Mouse (Mus musculus) forebrain, embryonic 14.5 days (tissue): ENCODE results near the gene Spata5. TPM values are rescaled to one million over a fixed set of nuclear protein-coding genes. Genes with fewer than 3 reads are reported as not detected.

ENCODE experiments used
- ATAC-seq: fragments of 200-750 bp; cut with Nextera tagmentation; 2 replicates; pipeline ENCODE4 v1.8.0; 2017; ENCODE audit warnings: mild to moderate bottlenecking, moderate library complexity
- DNase-seq: peaks from one replicate; pipeline ENCODE4 v3.0.0-alpha.2; 2015; ENCODE audit warnings: low spot score
- H3K27ac ChIP-seq: fragments of 300-500 bp; sonication (generic); 2 replicates; pipeline ENCODE4 v1.5.1; 2014; ENCODE audit warnings: low read depth, mild to moderate bottlenecking, control low read depth, low read length, moderate library complexity
- H3K27me3 ChIP-seq: fragments of 300-500 bp; sonication (generic); replicated peaks from 2 replicates; pipeline ENCODE4 v1.6.1; 2014; ENCODE audit warnings: low read length, control low read depth, mixed read lengths; ENCODE audit not compliant: control insufficient read depth, insufficient read depth
- H3K36me3 ChIP-seq: fragments of 300-500 bp; sonication (generic); 2 replicates; pipeline ENCODE4 v1.6.1; 2014; ENCODE audit warnings: low read length, control low read depth; ENCODE audit not compliant: control insufficient read depth, insufficient read depth
- H3K4me1 ChIP-seq: fragments of 300-500 bp; sonication (generic); 2 replicates; pipeline ENCODE4 v1.6.1; 2014; ENCODE audit warnings: antibody characterized with exemption, low read length, control low read depth; ENCODE audit not compliant: control insufficient read depth, insufficient read depth
- H3K4me2 ChIP-seq: fragments of 300-500 bp; sonication (generic); 2 replicates; pipeline ENCODE4 v1.6.1; 2014; ENCODE audit warnings: mild to moderate bottlenecking, control low read depth, low read length
- H3K4me3 ChIP-seq: fragments of 300-500 bp; sonication (generic); 2 replicates; pipeline ENCODE4 v1.5.1; 2014; ENCODE audit warnings: low read depth, low read length, control low read depth
- H3K9ac ChIP-seq: fragments of 300-500 bp; sonication (generic); 2 replicates; pipeline ENCODE4 v1.6.1; 2014; ENCODE audit warnings: mild to moderate bottlenecking, low read length, control low read depth, moderate library complexity
- H3K9me3 ChIP-seq: fragments of 300-500 bp; sonication (generic); replicated peaks from 2 replicates; pipeline ENCODE4 v1.6.1; 2016; ENCODE audit warnings: low read length, control low read depth, mixed read lengths; ENCODE audit not compliant: control insufficient read depth
- WGBS: fragments of 180-500 bp; shearing (Covaris S2); extraction: QIAGEN DNeasy Blood & Tissue Kit; methylation state at CpG from one replicate; pipeline ENCODE4 v1.1.7; 2014; 5-methylcytosine and 5-hydroxymethylcytosine counted together
- polyA plus RNA-seq: library from polyadenylated mRNA; unstranded; fragments of >200 nt; fragmentation: Nextera tagmentation; extraction: Ambion mirVana; gene quantifications from 2 replicates; pipeline ENCODE4 v1.2.1, GENCODE M21; 2014

The Spata5 gene
- polyA plus RNA-seq, result 37.0 and 38.5 TPM in 2 replicates

GRCm38 (mm10) chr3:37419458-37419991 lies at the start of gene Spata5:
Gene Spata5 (plus strand): TSS chr3:37419896.
- peak within 1 kb of the TSS; percentile 86 for H3K4me2 ChIP-seq
- no peaks in the 10 kb centered on the region for H3K9me3 ChIP-seq
- peak; percentile 99 for DNase-seq
- H3K4me1 ChIP-seq, result no peaks in the 10 kb centered on the region; the same call in 1 of the 2 replicates
- peak within 1 kb of the TSS; percentile 80 for H3K27ac ChIP-seq
- H3K36me3 ChIP-seq, result no peaks in the 10 kb centered on the region
- 1% methylated on average over 42 of the region's 50 CpGs for WGBS
- no peaks in the 10 kb centered on the region for H3K27me3 ChIP-seq
- H3K9ac ChIP-seq, result peak within 1 kb of the TSS; percentile 80
- ATAC-seq, result peak; percentile 95
- H3K4me3 ChIP-seq, result peak within 1 kb of the TSS; percentile 87

DNA sequence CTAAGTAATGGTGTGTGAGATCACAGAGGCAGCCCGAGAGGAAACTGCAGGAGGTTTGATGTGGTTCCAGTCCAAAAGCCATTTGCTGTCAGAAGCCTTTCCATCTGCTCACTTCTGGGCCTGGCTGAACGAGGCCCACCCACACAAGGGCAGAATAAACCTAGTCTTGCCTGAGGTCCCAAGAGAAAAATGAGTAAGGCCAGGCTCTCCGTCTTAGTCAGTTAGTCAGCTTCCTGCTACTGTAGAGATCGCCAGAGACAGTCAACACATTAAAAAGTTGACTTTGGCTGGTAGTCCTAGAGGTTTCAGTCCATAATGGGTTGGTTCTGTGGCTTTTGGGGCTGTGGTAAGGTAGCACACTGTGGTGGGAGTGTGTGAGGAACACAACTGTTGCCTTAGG lies 49.3 kb upstream of the Spata5 start:
- no peaks in the 10 kb centered on the region for H3K4me1 ChIP-seq
- no peak overlapping the region for H3K27ac ChIP-seq
- no peak overlapping the region for H3K9ac ChIP-seq
- no peak overlapping the region for H3K4me2 ChIP-seq
- no peak for DNase-seq
- no peaks in the 10 kb centered on the region for H3K36me3 ChIP-seq
- no peaks in the 10 kb centered on the region for H3K9me3 ChIP-seq
- WGBS, result 84% methylated on average over 4 of the region's 4 CpGs
- H3K27me3 ChIP-seq, result no peaks in the 10 kb centered on the region
- no peak for ATAC-seq
- no peak overlapping the region for H3K4me3 ChIP-seq

DNA sequence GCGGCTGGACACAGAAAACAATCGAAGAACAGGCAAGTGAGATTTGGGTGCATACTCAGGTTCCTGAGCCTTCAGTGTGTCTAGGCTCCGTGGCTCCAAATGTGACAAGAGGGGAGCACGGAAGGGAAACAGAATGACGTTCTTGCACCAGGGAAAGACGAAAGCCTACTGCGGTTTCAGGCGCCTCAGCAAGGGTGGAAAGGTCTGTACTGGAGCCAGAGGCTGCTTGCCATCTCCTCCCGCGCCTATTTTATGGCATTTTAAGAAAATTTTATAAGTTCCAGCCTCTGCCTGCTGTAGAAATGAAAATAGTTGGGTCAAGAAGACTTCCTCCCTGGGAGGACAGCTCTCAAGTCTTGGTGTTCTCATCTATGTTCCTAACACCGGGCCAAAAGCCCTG lies 46.0 kb upstream of the Spata5 start:
- 94% methylated on average over 11 of the region's 11 CpGs for WGBS
- H3K27me3 ChIP-seq, result no peaks in the 10 kb centered on the region
- DNase-seq (no peak), ATAC-seq (no peak)
- H3K4me2 ChIP-seq, result no peak overlapping the region
- no peaks in the 10 kb centered on the region for H3K9me3 ChIP-seq
- no peak overlapping the region for H3K27ac ChIP-seq
- H3K4me3 ChIP-seq, result no peak overlapping the region
- H3K4me1 ChIP-seq, result no peaks in the 10 kb centered on the region
- H3K36me3 ChIP-seq, result no peaks in the 10 kb centered on the region
- H3K9ac ChIP-seq, result no peak overlapping the region

GRCm38 (mm10) chr3:37377926-37378325 lies 41.8 kb upstream of the Spata5 start:
- no peak for ATAC-seq

DNA sequence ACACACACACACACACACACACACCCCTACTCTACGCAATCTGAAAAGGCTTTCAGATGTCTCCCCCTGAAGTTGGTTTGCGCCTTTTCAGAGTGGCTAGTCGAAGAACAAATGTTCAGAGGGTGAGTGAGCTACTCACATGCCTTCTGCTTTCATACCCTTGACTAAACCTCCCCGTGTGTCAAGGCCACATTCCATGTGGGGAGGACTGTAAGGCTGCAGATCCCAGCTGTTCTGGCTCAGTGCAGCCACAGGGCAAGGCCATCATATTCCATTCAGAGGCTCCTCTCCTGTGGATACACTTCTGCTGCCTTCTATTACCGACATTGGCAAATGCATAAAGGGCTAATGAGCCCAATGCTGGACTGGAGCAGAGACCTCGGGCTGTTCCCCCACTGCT lies 41.3 kb upstream of the Spata5 start:
- Histone ChIP-seq H3K4me3 (no peak overlapping the region), H3K27ac (no peak overlapping the region), H3K9ac (no peak overlapping the region), H3K27me3 (no peaks in the 10 kb centered on the region), H3K36me3 (no peaks in the 10 kb centered on the region), H3K4me1 (no peaks in the 10 kb centered on the region), H3K9me3 (no peaks in the 10 kb centered on the region), H3K4me2 (no peak overlapping the region)
- ATAC-seq (no peak), DNase-seq (no peak)
- 79% methylated on average over 6 of the region's 6 CpGs for WGBS

More at GRCm38 (mm10) chr3:37377926-37378325, 41.8 kb upstream of the Spata5 start:
- WGBS, result 78% methylated on average over 6 of the region's 6 CpGs
- H3K4me2 ChIP-seq, result no peak overlapping the region
- H3K9ac ChIP-seq, result no peak overlapping the region
- H3K27ac ChIP-seq, result no peak overlapping the region
- H3K4me1 ChIP-seq, result no peaks in the 10 kb centered on the region
- no peaks in the 10 kb centered on the region for H3K36me3 ChIP-seq
- no peak overlapping the region for H3K4me3 ChIP-seq
- no peaks in the 10 kb centered on the region for H3K9me3 ChIP-seq
- no peak for DNase-seq
- H3K27me3 ChIP-seq, result no peaks in the 10 kb centered on the region

- 88% methylated on average over 14 of the region's 14 CpGs for WGBS
- H3K4me3 ChIP-seq, result no peak overlapping the region
- H3K4me2 ChIP-seq, result no peak overlapping the region
- DNase-seq, result no peak
- no peak overlapping the region for H3K27ac ChIP-seq
- H3K9me3 ChIP-seq, result no peaks in the 10 kb centered on the region
- ATAC-seq, result no peak
- H3K4me1 ChIP-seq, result no peaks in the 10 kb centered on the region
- no peaks in the 10 kb centered on the region for H3K36me3 ChIP-seq
- H3K27me3 ChIP-seq, result no peaks in the 10 kb centered on the region
- no peak overlapping the region for H3K9ac ChIP-seq
Measured at GRCm38 (mm10) chr3:37379201-37379600, 40.5 kb upstream of the Spata5 start.

DNA sequence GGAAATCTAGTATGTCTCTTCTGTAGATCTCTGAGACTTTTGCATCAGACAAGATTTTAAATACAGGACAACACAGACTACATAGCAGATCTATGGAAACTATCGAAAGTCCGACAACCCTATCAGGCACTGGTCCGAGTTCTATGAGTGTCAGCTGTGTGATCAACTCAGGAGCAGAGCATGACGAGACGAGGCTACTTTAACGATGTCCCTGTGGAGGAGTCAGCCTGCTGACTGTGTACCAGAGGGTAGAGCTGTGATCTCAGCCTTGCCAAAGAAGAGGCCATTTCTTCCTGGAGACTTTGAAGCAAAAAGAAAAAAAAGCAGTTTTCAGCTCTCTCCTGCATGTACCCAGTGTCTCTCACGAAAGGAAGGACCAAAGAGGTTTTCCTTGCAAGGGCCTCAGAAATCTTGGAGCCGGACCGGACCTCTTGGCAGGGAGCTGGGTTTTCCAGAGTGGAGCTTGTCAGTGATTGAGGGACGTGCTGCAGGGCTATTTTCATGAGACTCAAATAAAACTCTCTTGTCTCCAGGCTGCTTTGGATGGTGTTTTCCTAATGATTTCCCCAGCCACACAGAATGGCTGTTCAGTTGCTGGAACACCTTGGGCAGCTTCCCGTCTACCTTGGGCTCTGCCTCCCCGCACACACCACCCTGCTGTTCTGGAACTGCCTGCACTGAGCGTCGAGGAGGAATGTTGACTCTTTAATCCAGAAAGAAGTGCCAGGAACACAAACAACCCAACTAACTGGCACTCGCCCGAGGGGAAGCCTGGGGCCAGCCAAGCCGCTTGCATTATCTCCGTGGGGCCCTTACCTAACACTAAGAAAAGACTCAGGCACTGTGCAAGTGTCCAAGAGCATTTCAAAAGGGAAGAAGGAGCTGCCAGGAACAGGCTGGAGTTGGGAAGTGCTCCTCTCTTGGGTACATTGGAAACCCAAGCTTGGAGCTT lies 39.5 kb upstream of the Spata5 start:
- 52% methylated on average over 18 of the region's 18 CpGs for WGBS
- Histone ChIP-seq H3K4me2 (no peak overlapping the region), H3K9ac (no peak overlapping the region), H3K27ac (no peak overlapping the region), H3K9me3 (no peaks in the 10 kb centered on the region), H3K27me3 (no peaks in the 10 kb centered on the region), H3K4me3 (no peak overlapping the region), H3K36me3 (no peaks in the 10 kb centered on the region), H3K4me1 (no peaks in the 10 kb centered on the region)
- DNase-seq, result no peak
- ATAC-seq, result no peak

DNA sequence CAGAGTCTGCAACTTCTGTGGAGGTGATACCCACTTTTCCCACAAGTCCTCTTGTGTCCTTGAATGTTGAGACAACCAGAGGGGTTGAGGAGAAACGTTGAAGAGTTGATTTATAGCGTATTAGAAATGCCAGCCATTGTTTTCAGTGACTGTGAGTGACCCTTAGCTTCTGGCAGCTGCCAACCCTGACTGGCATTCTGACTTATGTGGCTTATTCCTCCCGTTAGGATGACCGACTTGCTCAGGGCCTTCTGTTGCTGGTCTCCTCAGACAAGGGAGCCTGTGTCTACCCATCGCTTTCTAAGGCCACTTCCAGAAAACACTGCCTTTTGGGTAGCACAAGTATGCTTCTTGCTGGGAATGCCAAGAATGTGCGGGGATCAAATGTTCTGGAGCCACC lies 38.2 kb upstream of the Spata5 start:
- no peaks in the 10 kb centered on the region for H3K9me3 ChIP-seq
- no peaks in the 10 kb centered on the region for H3K27me3 ChIP-seq
- H3K4me2 ChIP-seq, result no peak overlapping the region
- no peak overlapping the region for H3K27ac ChIP-seq
- H3K9ac ChIP-seq, result no peak overlapping the region
- WGBS, result 73% methylated on average over 6 of the region's 6 CpGs
- ATAC-seq (no peak), DNase-seq (no peak)
- H3K4me3 ChIP-seq, result no peak overlapping the region
- H3K36me3 ChIP-seq, result no peaks in the 10 kb centered on the region
- no peaks in the 10 kb centered on the region for H3K4me1 ChIP-seq
